In genomic region chr3:121100211-121100860, GRCm38 (mm10) we compare ENCODE assay signal across 16 mouse cellular contexts.
"Had no signal": no experiment of that assay in that cellular context is flagged by ENCODE, and none has a peak within 500 bp of the region (broad histone marks: within the 10 kb centered on the region; RNA-seq: fewer than 3 reads in every experiment).

No protein-coding gene starts in this region.

- H3K9ac ChIP-seq: limb, embryonic 12.5 days; liver, embryonic 13.5 days; liver, postnatal 0 days; lung, embryonic 15.5 days; midbrain, embryonic 12.5 days; stomach, embryonic 15.5 days had no signal

- H3K9me3 ChIP-seq: limb, embryonic 12.5 days; liver, embryonic 13.5 days; lung, embryonic 15.5 days; megakaryocyte, embryonic 14.5 days; midbrain, embryonic 12.5 days; stomach, embryonic 15.5 days had no signal

- H3K4me1 ChIP-seq: limb, embryonic 12.5 days; stomach, embryonic 15.5 days had no signal

- ATAC-seq: intestine, postnatal 0 days; liver, postnatal 0 days had no signal

- DNase-seq: kidney, adult 8-10 months; kidney, postnatal 25 days; liver; liver, embryonic 13.5 days; liver, postnatal 0 days; lung, postnatal 14 days; right cerebral cortex, postnatal 14 days; thymus, adult 2 months; thymus, postnatal 25 days had no signal

- H3K36me3 ChIP-seq: limb, embryonic 12.5 days; liver, embryonic 13.5 days; lung, embryonic 15.5 days; midbrain, embryonic 12.5 days; stomach, embryonic 15.5 days had no signal

- H3K4me2 ChIP-seq: limb, embryonic 12.5 days; liver, embryonic 13.5 days; lung, embryonic 15.5 days; midbrain, embryonic 12.5 days; stomach, embryonic 15.5 days had no signal

- H3K4me3 ChIP-seq: limb, embryonic 12.5 days; liver, embryonic 13.5 days; lung, embryonic 15.5 days; megakaryocyte, embryonic 14.5 days; midbrain, embryonic 12.5 days; stomach, embryonic 15.5 days had no signal

- H3K27me3 ChIP-seq: limb, embryonic 12.5 days; liver, embryonic 13.5 days; lung, embryonic 15.5 days; megakaryocyte, embryonic 14.5 days; stomach, embryonic 15.5 days had no signal

- H3K27ac ChIP-seq: limb, embryonic 12.5 days; liver, embryonic 13.5 days; lung, embryonic 15.5 days; macrophage; midbrain, embryonic 12.5 days; stomach, embryonic 15.5 days had no signal
